Mouse (Mus musculus) left cerebral cortex, postnatal 4 days (tissue): ENCODE measurements around the gene Tfpi. TPM values are rescaled to one million over a fixed set of nuclear protein-coding genes. Genes with fewer than 3 reads are reported as not detected.
"Not testable (repeated sequence)": the region's sequence is repeated elsewhere in the genome, so short reads cannot be mapped to it uniquely, and the experiment has no call there.

Experiments used
- DNase-seq: peaks from one replicate; pipeline ENCODE4 v3.0.0-alpha.2; 2022
- intact Hi-C: fragments of 180-260 bp; cut with DNase I; formaldehyde crosslinking; loops from one replicate; pipeline ENCODE4 v1.15.1; 2025
- total RNA-seq, 2 experiments: library from RNA; stranded (reverse); gene quantifications; 2 replicates each; pipeline ENCODE4 v1.2.3; 2021

Tfpi gene
- 10 to 100 TPM in 1 of 2 experiments, 1 to 10 TPM in 1; 9.3 to 10.3 TPM for total RNA-seq

- no peak for DNase-seq
- intact Hi-C loops = no loop called here
Observed at GRCm38 (mm10) chr2:84476577-84476976, at the start of gene Tfpi. Gene Tfpi (minus strand): TSS chr2:84476775.

GRCm38 (mm10) chr2:84526221-84526620, 49.6 kb upstream of the Tfpi start:
- intact Hi-C loops = no loop called here
- DNase-seq = no peak

- no peak for DNase-seq
- intact Hi-C loops = no loop called here
Observed at GRCm38 (mm10) chr2:84525806-84526205, 49.2 kb upstream of the Tfpi start.

- no peak for DNase-seq
- intact Hi-C loops = no loop called here
Observed at GRCm38 (mm10) chr2:84525047-84525446, 48.5 kb upstream of the Tfpi start.

- intact Hi-C loops = no loop called here
Observed at GRCm38 (mm10) chr2:84523994-84524393, 47.4 kb upstream of the Tfpi start.

GRCm38 (mm10) chr2:84523103-84523865, 46.7 kb upstream of the Tfpi start:
- intact Hi-C loops = no loop called here
- DNase-seq = no peak

More at GRCm38 (mm10) chr2:84523994-84524393, 47.4 kb upstream of the Tfpi start:
- no peak for DNase-seq

- intact Hi-C loops = no loop called here
- DNase-seq = no peak
Observed at GRCm38 (mm10) chr2:84519514-84520067, 43.0 kb upstream of the Tfpi start.

- no peak for DNase-seq
- intact Hi-C loops = no loop called here
Observed at GRCm38 (mm10) chr2:84518767-84519166, 42.2 kb upstream of the Tfpi start.

- intact Hi-C loops = no loop called here
- no peak for DNase-seq
Observed at GRCm38 (mm10) chr2:84513281-84513680, 36.7 kb upstream of the Tfpi start.

GRCm38 (mm10) chr2:84511508-84511907, 34.9 kb upstream of the Tfpi start:
- intact Hi-C loops = no loop called here
- DNase-seq = no peak

GRCm38 (mm10) chr2:84511036-84511435, 34.5 kb upstream of the Tfpi start:
- DNase-seq = no peak
- intact Hi-C loops = no loop called here

- intact Hi-C loops, DNase-seq: not testable (repeated sequence)
Observed at GRCm38 (mm10) chr2:84504954-84505394, 28.4 kb upstream of the Tfpi start.

- DNase-seq = no peak
- intact Hi-C loops = no loop called here
Observed at GRCm38 (mm10) chr2:84504285-84504684, 27.7 kb upstream of the Tfpi start.

GRCm38 (mm10) chr2:84498921-84499320, 22.3 kb upstream of the Tfpi start:
- intact Hi-C loops = no loop called here
- DNase-seq = no peak

- intact Hi-C loops = no loop called here
Observed at GRCm38 (mm10) chr2:84495108-84495507, 18.5 kb upstream of the Tfpi start.

GRCm38 (mm10) chr2:84493626-84494025, 17.1 kb upstream of the Tfpi start:
- DNase-seq = no peak
- intact Hi-C loops = no loop called here

More at GRCm38 (mm10) chr2:84495108-84495507, 18.5 kb upstream of the Tfpi start:
- DNase-seq = no peak

- DNase-seq = no peak
- intact Hi-C loops = no loop called here
Observed at GRCm38 (mm10) chr2:84491715-84492114, 15.1 kb upstream of the Tfpi start.

- DNase-seq = no peak
Observed at GRCm38 (mm10) chr2:84487705-84488291, 11.2 kb upstream of the Tfpi start.

GRCm38 (mm10) chr2:84481863-84482262, 5.3 kb upstream of the Tfpi start:
- DNase-seq = peak; percentile 5
- intact Hi-C loops = no loop called here

More at GRCm38 (mm10) chr2:84487705-84488291, 11.2 kb upstream of the Tfpi start:
- intact Hi-C loops = no loop called here

- intact Hi-C loops = no loop called here
- peak; percentile 5 for DNase-seq
Observed at GRCm38 (mm10) chr2:84479036-84479435, 2.5 kb upstream of the Tfpi start.

GRCm38 (mm10) chr2:84477759-84478158, 1.2 kb upstream of the Tfpi start:
- DNase-seq = no peak
- intact Hi-C loops = no loop called here

GRCm38 (mm10) chr2:84476131-84476530, 444 bp downstream of the Tfpi start:
- intact Hi-C loops = no loop called here
- DNase-seq = no peak
